Mouse (Mus musculus): ENCODE data around the gene Tas2r137.

DNA sequence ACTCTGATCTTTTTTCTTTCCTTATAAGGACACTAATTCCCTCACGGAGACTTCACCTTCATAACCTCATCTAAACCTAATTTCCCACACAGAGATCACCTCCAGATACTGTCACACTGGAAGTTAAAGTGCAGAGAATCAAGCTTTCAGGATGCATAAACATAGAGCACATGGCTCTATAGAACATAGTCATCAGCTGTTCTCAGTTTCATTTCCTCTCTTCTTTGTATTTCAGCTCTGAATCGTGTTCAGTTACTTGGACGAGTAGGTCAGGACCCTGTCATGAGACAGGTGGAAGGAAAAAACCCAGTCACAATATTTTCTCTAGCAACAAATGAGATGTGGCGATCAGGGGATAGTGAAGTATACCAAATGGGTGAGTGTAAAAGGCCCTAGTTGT, 14.9 kb upstream of the Tas2r137 start:
- TF ChIP-seq TAL1 (IDR thresholded peaks at IDR 0.05; ENCODE audit: low read length) (no peak), GATA1 (IDR thresholded peaks at IDR 0.05; ENCODE audit: low read length) (no peak)
